Mouse (Mus musculus) CH12.LX (cell line): ENCODE measurements around the gene Cfap70.

ENCODE experiments used
- CTCF ChIP-seq, 2 experiments: IDR thresholded peaks in 1 of 2; conservative IDR thresholded peaks in 1 of 2; 2 replicates each; pipeline ENCODE4 v1.5.1; 2011 to 2012; ENCODE audit warnings: low read depth in 2 of 2, low read length in 2 of 2, improper control_type of control experiment in 1 of 2, inconsistent platforms in 1 of 2, mild to moderate bottlenecking in 1 of 2, moderate library complexity in 1 of 2
- EP300 ChIP-seq: IDR thresholded peaks from 2 replicates; pipeline ENCODE4 v1.6.1; 2011; ENCODE audit warnings: low read length, improper control_type of control experiment
- MEF2A ChIP-seq: IDR thresholded peaks from 2 replicates; pipeline ENCODE4 v1.6.1; 2014; ENCODE audit warnings: low read depth, mild to moderate bottlenecking, inconsistent platforms, low read length, improper control_type of control experiment, borderline replicate concordance
- NRF1 ChIP-seq: IDR thresholded peaks from 2 replicates; pipeline ENCODE4 v1.6.1; 2014; ENCODE audit warnings: low read depth, mild to moderate bottlenecking, inconsistent platforms, low read length, improper control_type of control experiment, moderate library complexity
- POLR2A ChIP-seq: IDR thresholded peaks from 2 replicates; pipeline ENCODE4 v1.6.1; 2011; ENCODE audit warnings: low read depth, mild to moderate bottlenecking, improper control_type of control experiment, low read length
- POLR2AphosphoS2 ChIP-seq: IDR thresholded peaks from 2 replicates; pipeline ENCODE4 v1.6.1; 2011; ENCODE audit warnings: low read depth, low read length, improper control_type of control experiment
- USF1 ChIP-seq: IDR thresholded peaks from 2 replicates; pipeline ENCODE4 v1.6.1; 2014; ENCODE audit warnings: low read depth, mild to moderate bottlenecking, inconsistent platforms, low read length, improper control_type of control experiment
- USF2 ChIP-seq: conservative IDR thresholded peaks from 2 replicates; pipeline ENCODE4 v1.6.1; 2011; ENCODE audit warnings: low read depth, low read length, improper control_type of control experiment
- ZC3H11A ChIP-seq: IDR thresholded peaks from 2 replicates; pipeline ENCODE4 v1.6.1; 2012; ENCODE audit warnings: low read depth, mild to moderate bottlenecking, inconsistent platforms, low read length, improper control_type of control experiment

GRCm38 (mm10) chr14:20392326-20392725 lies 59.7 kb downstream of the Cfap70 start:
- TF ChIP-seq CTCF (conservative IDR thresholded peaks at IDR 0.05 in 1 of 2, IDR thresholded peaks at IDR 0.05 in 1 of 2; ENCODE audit: low read depth in 2 of 2, low read length in 2 of 2) (no peak), EP300 (no peak), MEF2A (no peak), NRF1 (no peak), USF1 (no peak), ZC3H11A (no peak), POLR2A (no peak), POLR2AphosphoS2 (no peak), USF2 (no peak)
